24 mouse cellular contexts compared by ENCODE assay signal in the genomic region with DNA sequence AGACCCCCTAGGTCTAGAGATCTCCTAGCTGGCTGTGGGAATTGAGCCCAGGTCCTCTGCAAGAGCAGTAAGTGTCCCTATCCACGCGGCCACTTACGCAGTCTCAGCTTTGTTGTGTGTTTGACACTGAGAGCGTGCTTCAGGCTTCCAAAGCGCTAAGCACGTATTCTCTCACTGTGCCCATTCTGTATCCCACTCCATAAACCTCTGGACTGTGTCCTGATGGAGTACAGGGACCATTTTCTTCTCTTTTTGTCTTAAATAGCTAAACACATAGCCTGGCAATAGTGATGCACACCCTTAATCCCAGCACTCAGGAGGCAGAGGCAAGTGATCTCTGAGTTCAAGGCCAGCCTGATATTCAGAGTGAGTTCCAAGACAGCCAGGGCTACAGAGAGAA. TPM values are rescaled to one million over a fixed set of nuclear protein-coding genes. Genes with fewer than 3 reads are reported as not detected.
DNase-seq lines count a peak whose midpoint lies in the region; ATAC-seq and TF ChIP-seq lines count a peak whose summit lies in the region.
"Had no signal": no experiment of that assay in that cellular context is flagged by ENCODE, and none has a peak within 500 bp of the region (broad histone marks: within the 10 kb centered on the region; RNA-seq: fewer than 3 reads in every experiment).

No protein-coding gene starts in this region.

- 85% methylated on average over 6 of the region's 6 CpGs for WGBS in heart, embryonic 14.5 days
- WGBS in heart, embryonic 12.5 days = 76% methylated on average over 6 of the region's 6 CpGs
- 61% methylated on average over 6 of the region's 6 CpGs for WGBS in liver, adult 2 months
- WGBS in liver, embryonic 11.5 days = 83% methylated on average over 6 of the region's 6 CpGs
- 75% methylated on average over 6 of the region's 6 CpGs for WGBS in intestine, postnatal 0 days
- WGBS in hindbrain, embryonic 12.5 days = 80% methylated on average over 6 of the region's 6 CpGs

- no peaks in the 10 kb centered on the region for H3K36me3 ChIP-seq in heart, embryonic 14.5 days (ENCODE audit: control insufficient read depth, insufficient read depth, low read length)
- no peaks in the 10 kb centered on the region for H3K36me3 ChIP-seq in heart, embryonic 12.5 days
- H3K36me3 ChIP-seq in liver, adult 2 months (ENCODE audit: control insufficient read depth, insufficient read depth, low read length) = no peaks in the 10 kb centered on the region
- H3K36me3 ChIP-seq in liver, embryonic 11.5 days (ENCODE audit: control insufficient read depth, insufficient read depth, low read length) = no peaks in the 10 kb centered on the region
- no peaks in the 10 kb centered on the region for H3K36me3 ChIP-seq in intestine, postnatal 0 days (ENCODE audit: control insufficient read depth, insufficient read depth)
- H3K36me3 ChIP-seq in hindbrain, embryonic 12.5 days = no peaks in the 10 kb centered on the region
- H3K36me3 ChIP-seq: hindbrain, embryonic 13.5 days; midbrain, embryonic 15.5 days; neural tube, embryonic 12.5 days had no signal

- H3K27me3 ChIP-seq in heart, embryonic 14.5 days (ENCODE audit: control insufficient read depth, insufficient read depth, low read length) = 0 out of 2 replicates have a peak, but pooled peaks cover 4% of the 10 kb centered on the region
- H3K27me3 ChIP-seq in heart, embryonic 12.5 days (replicated peaks) = 0 out of 2 replicates have a peak, but pooled peaks cover 4% of the 10 kb centered on the region
- no peaks in the 10 kb centered on the region for H3K27me3 ChIP-seq in liver, adult 2 months (ENCODE audit: control insufficient read depth, insufficient read depth, low read length)
- peaks cover 5% of the 10 kb centered on the region for H3K27me3 ChIP-seq in liver, embryonic 11.5 days (replicated peaks; ENCODE audit: control insufficient read depth, insufficient read depth, low read length)
- no peaks in the 10 kb centered on the region for H3K27me3 ChIP-seq in intestine, postnatal 0 days (replicated peaks; ENCODE audit: control insufficient read depth, insufficient read depth, low read length)
- H3K27me3 ChIP-seq in hindbrain, embryonic 12.5 days = peaks cover 22% of the 10 kb centered on the region

- no peak for TF ChIP-seq POLR2A in liver, adult 2 months (IDR thresholded peaks at IDR 0.05; ENCODE audit: extremely low read depth, insufficient read depth, low read length)

- H3K9ac ChIP-seq in heart, embryonic 14.5 days (ENCODE audit: low read length) = no peak overlapping the region
- no peak overlapping the region for H3K9ac ChIP-seq in heart, embryonic 12.5 days
- peak overlapping the region; percentile 45 for H3K9ac ChIP-seq in liver, adult 2 months (ENCODE audit: low read depth, low read length)
- no peak overlapping the region for H3K9ac ChIP-seq in liver, embryonic 11.5 days (ENCODE audit: low read depth, low read length)
- peak overlapping the region; percentile 35; the same call in 1 of the 2 replicates for H3K9ac ChIP-seq in intestine, postnatal 0 days (ENCODE audit: low read depth, low read length)
- no peak overlapping the region for H3K9ac ChIP-seq in hindbrain, embryonic 12.5 days
- H3K9ac ChIP-seq: liver, embryonic 14.5 days; midbrain, embryonic 15.5 days had no signal

- no peak for TF ChIP-seq CTCF in liver, adult 2 months (IDR thresholded peaks at IDR 0.05; ENCODE audit: low read depth, low read length)
- TF ChIP-seq CTCF in intestine, postnatal 0 days (IDR thresholded peaks at IDR 0.05; ENCODE audit: low read depth) = no peak

- no peak for ATAC-seq in heart, embryonic 14.5 days (ENCODE audit: insufficient number of reproducible peaks, insufficient read depth, low FRiP score, low read depth)
- no peak for ATAC-seq in heart, embryonic 12.5 days (ENCODE audit: insufficient number of reproducible peaks, low FRiP score)
- ATAC-seq in liver, embryonic 11.5 days (replicated peaks; ENCODE audit: low FRiP score) = no peak
- ATAC-seq in intestine, postnatal 0 days = no peak
- no peak for ATAC-seq in hindbrain, embryonic 12.5 days (ENCODE audit: low FRiP score)
- ATAC-seq: forebrain, embryonic 13.5 days; midbrain, embryonic 15.5 days had no signal

- peak; percentile 51 for DNase-seq in liver, adult 2 months (ENCODE audit: extremely low read depth, low read depth, low spot score)
- DNase-seq in liver, embryonic 11.5 days (ENCODE audit: low spot score) = no peak
- DNase-seq in R1 (ENCODE audit: low read depth, low spot score) = peak; percentile 17
- DNase-seq: cerebellum, adult 11-12 months; cerebellum, postnatal 10 days; gastrocnemius, adult 2 months; heart, postnatal 14 days; left cerebral cortex, postnatal 4 days; right cerebral cortex, postnatal 14 days; spleen, adult 18-20 months had no signal

- no peak overlapping the region for H3K27ac ChIP-seq in heart, embryonic 14.5 days (replicated peaks in 1 of 2; ENCODE audit: control insufficient read depth in 1 of 2, insufficient read depth in 1 of 2, low read depth in 2 of 2, low read length in 2 of 2)
- no peak overlapping the region for H3K27ac ChIP-seq in heart, embryonic 12.5 days (ENCODE audit: poor library complexity, severe bottlenecking)
- peak overlapping the region; percentile 78 for H3K27ac ChIP-seq in liver, adult 2 months (replicated peaks; ENCODE audit: insufficient read depth, low read depth, low read length)
- H3K27ac ChIP-seq in liver, embryonic 11.5 days (ENCODE audit: low read depth, low read length) = no peak overlapping the region
- peak overlapping the region; percentile 91 for H3K27ac ChIP-seq in intestine, postnatal 0 days (ENCODE audit: low read depth, low read length)
- no peak overlapping the region for H3K27ac ChIP-seq in hindbrain, embryonic 12.5 days
- H3K27ac ChIP-seq: forebrain, embryonic 13.5 days; hindbrain, embryonic 13.5 days; left cerebral cortex, adult 2 months; liver, embryonic 14.5 days; midbrain, embryonic 15.5 days; neural tube, embryonic 12.5 days had no signal

- H3K4me1 ChIP-seq in heart, embryonic 14.5 days (ENCODE audit: control insufficient read depth in 2 of 2, insufficient read depth in 2 of 2, low read length in 2 of 2) = peaks cover 5 to 6% of the 10 kb centered on the region in 2 experiments; a peak in 2 of 4 replicates
- peaks cover 6% of the 10 kb centered on the region for H3K4me1 ChIP-seq in heart, embryonic 12.5 days (replicated peaks)
- peaks cover 19% of the 10 kb centered on the region for H3K4me1 ChIP-seq in liver, adult 2 months (ENCODE audit: control insufficient read depth, insufficient read depth, low read length)
- H3K4me1 ChIP-seq in liver, embryonic 11.5 days (replicated peaks; ENCODE audit: control insufficient read depth, insufficient read depth, low read length) = peaks cover 3% of the 10 kb centered on the region; the same call in 1 of the 2 replicates
- H3K4me1 ChIP-seq in intestine, postnatal 0 days (replicated peaks; ENCODE audit: control insufficient read depth, insufficient read depth, low read length) = peaks cover 10% of the 10 kb centered on the region; the same call in 1 of the 2 replicates
- H3K4me1 ChIP-seq in hindbrain, embryonic 12.5 days = peaks cover 6% of the 10 kb centered on the region

- H3K4me3 ChIP-seq in heart, embryonic 14.5 days (ENCODE audit: control insufficient read depth in 1 of 2, insufficient read depth in 1 of 2, low read depth in 1 of 2, low read length in 2 of 2) = no peak overlapping the region
- no peak overlapping the region for H3K4me3 ChIP-seq in heart, embryonic 12.5 days
- no peak overlapping the region for H3K4me3 ChIP-seq in liver, adult 2 months (ENCODE audit: insufficient read depth, low read depth, low read length)
- H3K4me3 ChIP-seq in liver, embryonic 11.5 days (ENCODE audit: low read depth, low read length) = no peak overlapping the region
- no peak overlapping the region for H3K4me3 ChIP-seq in intestine, postnatal 0 days (ENCODE audit: low read depth, low read length)
- H3K4me3 ChIP-seq in hindbrain, embryonic 12.5 days = no peak overlapping the region
- H3K4me3 ChIP-seq: erythroblast, embryonic 14.5 days had no signal

- H3K79me2 ChIP-seq in liver, adult 2 months (ENCODE audit: control insufficient read depth, insufficient read depth, low read length) = no peaks in the 10 kb centered on the region; the same call in 1 of the 2 replicates

- no peaks in the 10 kb centered on the region for H3K9me3 ChIP-seq in heart, embryonic 14.5 days (ENCODE audit: control insufficient read depth, low read length)
- no peaks in the 10 kb centered on the region for H3K9me3 ChIP-seq in heart, embryonic 12.5 days (replicated peaks)
- no peaks in the 10 kb centered on the region for H3K9me3 ChIP-seq in liver, embryonic 11.5 days (ENCODE audit: control insufficient read depth, low read length)
- no peaks in the 10 kb centered on the region for H3K9me3 ChIP-seq in intestine, postnatal 0 days (ENCODE audit: control insufficient read depth)
- H3K9me3 ChIP-seq in hindbrain, embryonic 12.5 days (replicated peaks) = no peaks in the 10 kb centered on the region
- H3K9me3 ChIP-seq: forebrain, embryonic 13.5 days; hindbrain, embryonic 13.5 days; megakaryocyte, embryonic 14.5 days; midbrain, embryonic 15.5 days; neural tube, embryonic 12.5 days had no signal

- H3K4me2 ChIP-seq in heart, embryonic 14.5 days (ENCODE audit: low read length) = peak overlapping the region; percentile 71; the same call in 1 of the 2 replicates
- H3K4me2 ChIP-seq in heart, embryonic 12.5 days = no peak overlapping the region
- no peak overlapping the region; the same call in 1 of the 2 replicates for H3K4me2 ChIP-seq in liver, embryonic 11.5 days
- peak overlapping the region; percentile 56 for H3K4me2 ChIP-seq in intestine, postnatal 0 days (replicated peaks; ENCODE audit: low read depth)
- H3K4me2 ChIP-seq in hindbrain, embryonic 12.5 days (replicated peaks) = no peak overlapping the region

RNA-seq across cellular contexts. Expression of gene Efna1, which starts 18.0 kb away (rescaled TPM):
- polyA plus RNA-seq in heart, embryonic 14.5 days (2014; fragmentation: Nextera tagmentation; extraction: Ambion mirVana) = 38.4 and 39.7 TPM in 2 replicates
- polyA plus RNA-seq in heart, embryonic 12.5 days (2016; fragmentation: Nextera tagmentation; extraction: Ambion mirVana) = 27.0 and 31.0 TPM in 2 replicates
- 22.1 and 35.2 TPM in 2 replicates for total RNA-seq in liver, adult 2 months (2014; rRNA removed)
- 73.1 and 73.4 TPM in 2 replicates for polyA plus RNA-seq in liver, adult 2 months (2012; rRNA removed)
- polyA plus RNA-seq in liver, embryonic 11.5 days (2014; fragmentation: Nextera tagmentation; extraction: Ambion mirVana) = 11.4 and 11.8 TPM in 2 replicates
- polyA plus RNA-seq in intestine, postnatal 0 days (2015; fragmentation: Nextera tagmentation; extraction: Ambion mirVana) = 50.7 and 69.8 TPM in 2 replicates
- 14.3 and 15.4 TPM in 2 replicates for polyA plus RNA-seq in hindbrain, embryonic 12.5 days (2016; fragmentation: Nextera tagmentation; extraction: Ambion mirVana)
- polyA plus RNA-seq: CD4-positive, CD25-positive, alpha-beta regulatory T cell, adult 4 months had no signal

RNA-seq across cellular contexts. Expression of gene Efna3, which starts 23.9 kb away (rescaled TPM):
- polyA plus RNA-seq in heart, embryonic 14.5 days (2014; fragmentation: Nextera tagmentation; extraction: Ambion mirVana) = 0.78 and 1.1 TPM in 2 replicates
- polyA plus RNA-seq in heart, embryonic 12.5 days (2016; fragmentation: Nextera tagmentation; extraction: Ambion mirVana) = 1.3 TPM in 2 replicates
- total RNA-seq in liver, adult 2 months (2014; rRNA removed) = not detected in 2 replicates
- not detected in 2 replicates for polyA plus RNA-seq in liver, adult 2 months (2012; rRNA removed)
- 2.1 and 3.9 TPM in 2 replicates for polyA plus RNA-seq in liver, embryonic 11.5 days (2014; fragmentation: Nextera tagmentation; extraction: Ambion mirVana)
- 1.4 and 1.6 TPM in 2 replicates for polyA plus RNA-seq in intestine, postnatal 0 days (2015; fragmentation: Nextera tagmentation; extraction: Ambion mirVana)
- polyA plus RNA-seq in hindbrain, embryonic 12.5 days (2016; fragmentation: Nextera tagmentation; extraction: Ambion mirVana) = 21.7 and 22.2 TPM in 2 replicates
- total RNA-seq: gastrocnemius, adult 2 months; gastrocnemius, postnatal 4 days; heart, postnatal 14 days had no signal
- polyA plus RNA-seq: CD4-positive, CD25-positive, alpha-beta regulatory T cell, adult 4 months; erythroblast, embryonic 14.5 days had no signal

RNA-seq across cellular contexts. Expression of gene Slc50a1, which starts 28.5 kb away (rescaled TPM):
- 48.2 and 48.9 TPM in 2 replicates for polyA plus RNA-seq in heart, embryonic 14.5 days (2014; fragmentation: Nextera tagmentation; extraction: Ambion mirVana)
- 40.9 and 42.9 TPM in 2 replicates for polyA plus RNA-seq in heart, embryonic 12.5 days (2016; fragmentation: Nextera tagmentation; extraction: Ambion mirVana)
- 6.4 and 7.0 TPM in 2 replicates for total RNA-seq in liver, adult 2 months (2014; rRNA removed)
- 36.3 and 41.2 TPM in 2 replicates for polyA plus RNA-seq in liver, adult 2 months (2012; rRNA removed)
- 25.3 and 31.5 TPM in 2 replicates for polyA plus RNA-seq in liver, embryonic 11.5 days (2014; fragmentation: Nextera tagmentation; extraction: Ambion mirVana)
- polyA plus RNA-seq in intestine, postnatal 0 days (2015; fragmentation: Nextera tagmentation; extraction: Ambion mirVana) = 57.4 and 61.8 TPM in 2 replicates
- 44.9 and 46.8 TPM in 2 replicates for polyA plus RNA-seq in hindbrain, embryonic 12.5 days (2016; fragmentation: Nextera tagmentation; extraction: Ambion mirVana)

RNA-seq across cellular contexts. Expression of gene Efna4, which starts 38.9 kb away (rescaled TPM):
- 6.0 and 6.7 TPM in 2 replicates for polyA plus RNA-seq in heart, embryonic 14.5 days (2014; fragmentation: Nextera tagmentation; extraction: Ambion mirVana)
- polyA plus RNA-seq in heart, embryonic 12.5 days (2016; fragmentation: Nextera tagmentation; extraction: Ambion mirVana) = 8.7 and 10.6 TPM in 2 replicates
- not detected in 2 replicates for total RNA-seq in liver, adult 2 months (2014; rRNA removed)
- polyA plus RNA-seq in liver, adult 2 months (2012; rRNA removed) = 0.06 and 0.27 TPM in 2 replicates
- 6.5 and 6.9 TPM in 2 replicates for polyA plus RNA-seq in liver, embryonic 11.5 days (2014; fragmentation: Nextera tagmentation; extraction: Ambion mirVana)
- polyA plus RNA-seq in intestine, postnatal 0 days (2015; fragmentation: Nextera tagmentation; extraction: Ambion mirVana) = 5.1 and 5.3 TPM in 2 replicates
- polyA plus RNA-seq in hindbrain, embryonic 12.5 days (2016; fragmentation: Nextera tagmentation; extraction: Ambion mirVana) = 20.5 and 21.4 TPM in 2 replicates
- polyA plus RNA-seq: CD4-positive, CD25-positive, alpha-beta regulatory T cell, adult 4 months; erythroblast, embryonic 14.5 days had no signal

RNA-seq across cellular contexts. Expression of gene Dpm3, which starts 39.8 kb away (rescaled TPM):
- 92.9 and 97.9 TPM in 2 replicates for polyA plus RNA-seq in heart, embryonic 14.5 days (2014; fragmentation: Nextera tagmentation; extraction: Ambion mirVana)
- 65.1 and 79.2 TPM in 2 replicates for polyA plus RNA-seq in heart, embryonic 12.5 days (2016; fragmentation: Nextera tagmentation; extraction: Ambion mirVana)
- total RNA-seq in liver, adult 2 months (2014; rRNA removed) = 102 and 131 TPM in 2 replicates
- 243 and 245 TPM in 2 replicates for polyA plus RNA-seq in liver, adult 2 months (2012; rRNA removed)
- polyA plus RNA-seq in liver, embryonic 11.5 days (2014; fragmentation: Nextera tagmentation; extraction: Ambion mirVana) = 106 and 118 TPM in 2 replicates
- polyA plus RNA-seq in intestine, postnatal 0 days (2015; fragmentation: Nextera tagmentation; extraction: Ambion mirVana) = 120 and 128 TPM in 2 replicates
- 63.9 and 86.7 TPM in 2 replicates for polyA plus RNA-seq in hindbrain, embryonic 12.5 days (2016; fragmentation: Nextera tagmentation; extraction: Ambion mirVana)

Comparison
In these comparisons a context has a peak if more than half of its experiments do, and no peak if none do; other contexts are left out.
1. H3K27ac ChIP-seq: peak in liver, adult 2 months (single experiment) and intestine, postnatal 0 days (single experiment); none in heart, embryonic 14.5 days (0 of 2), heart, embryonic 12.5 days (single experiment), liver, embryonic 11.5 days (single experiment) and hindbrain, embryonic 12.5 days (single experiment).
2. H3K4me2 ChIP-seq: peak in heart, embryonic 14.5 days (single experiment) and intestine, postnatal 0 days (single experiment); none in heart, embryonic 12.5 days (single experiment), liver, embryonic 11.5 days (single experiment) and hindbrain, embryonic 12.5 days (single experiment).
3. H3K9ac ChIP-seq: peak in liver, adult 2 months (single experiment) and intestine, postnatal 0 days (single experiment); none in heart, embryonic 14.5 days (single experiment), heart, embryonic 12.5 days (single experiment), liver, embryonic 11.5 days (single experiment) and hindbrain, embryonic 12.5 days (single experiment).